Mouse (Mus musculus) c-Kit-positive CD71-positive TER-119-negative erythroid progenitor cells, embryonic 14.5 days (primary cell): ENCODE results near the gene Mrc2.

Experiments
- DNase-seq: peaks from one replicate; pipeline ENCODE4 v3.0.0-alpha.2; 2013; ENCODE audit warnings: low read depth

Mrc2 gene

GRCm38 (mm10) chr11:105390290-105390689 lies 97.8 kb downstream of the Mrc2 start:
- DNase-seq = no peak
